Mouse (Mus musculus): ENCODE results near the gene Bcl7b.
"Not testable (repeated sequence)": the region's sequence is repeated elsewhere in the genome, so short reads cannot be mapped to it uniquely, and the experiment has no call there.

Gene Bcl7b

GRCm38 (mm10) chr5:135196367-135196766 is 28.3 kb downstream of the Bcl7b start:
- in situ Hi-C loops (cut with MboI, MseI) = loop anchor here (5.0 kb wide), 1 partner anchor 181 kb away; no protein-coding TSS in a partner anchor

- in situ Hi-C loops (cut with MboI, MseI) = no loop called here
Measured at GRCm38 (mm10) chr5:135202763-135203162, 34.7 kb downstream of the Bcl7b start.

- in situ Hi-C loops (cut with MboI, MseI) = no loop called here
Measured at GRCm38 (mm10) chr5:135208197-135208596, 40.1 kb downstream of the Bcl7b start.

DNA sequence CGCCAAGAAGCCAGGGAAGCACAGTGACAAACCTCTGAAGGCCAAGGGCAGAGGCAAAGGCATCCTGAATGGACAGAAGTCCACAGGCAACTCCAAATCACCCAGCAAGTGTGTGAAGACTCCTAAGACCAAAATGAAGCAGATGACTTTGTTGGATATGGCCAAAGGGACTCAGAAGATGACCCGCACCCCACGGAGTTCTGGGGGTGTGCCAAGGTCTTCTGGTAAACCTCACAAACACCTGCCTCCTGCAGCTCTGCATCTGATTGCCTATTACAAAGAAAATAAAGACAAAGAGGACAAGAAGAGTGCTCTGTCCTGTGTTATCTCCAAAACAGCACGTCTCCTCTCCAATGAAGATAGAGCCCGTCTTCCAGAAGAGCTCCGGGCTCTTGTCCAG is 48.8 kb downstream of the Bcl7b start:
- in situ Hi-C loops (cut with MboI, MseI) = no loop called here

- in situ Hi-C loops (cut with MboI, MseI) = no loop called here
Measured at GRCm38 (mm10) chr5:135220941-135221340, 52.9 kb downstream of the Bcl7b start.

DNA sequence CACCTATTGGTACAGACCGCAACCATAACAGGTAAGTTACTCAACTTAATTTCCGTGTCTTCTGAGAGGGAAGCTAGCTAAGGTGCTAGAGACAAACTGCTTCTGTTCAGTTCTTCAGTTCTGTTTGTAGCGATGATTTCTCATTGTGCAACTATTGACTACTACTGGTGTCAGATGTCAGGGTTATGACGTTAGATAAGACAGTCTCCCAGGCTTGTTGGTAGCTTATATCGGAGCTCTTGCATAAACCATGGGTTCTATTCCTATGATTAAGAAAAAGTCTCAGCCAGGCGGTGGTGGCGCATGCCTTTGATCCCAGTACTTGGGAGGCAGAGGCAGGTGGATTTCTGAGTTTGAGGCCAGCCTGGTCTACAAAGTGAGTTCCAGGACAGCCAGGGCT is 54.0 kb downstream of the Bcl7b start:
- in situ Hi-C loops (cut with MboI, MseI) = no loop called here

DNA sequence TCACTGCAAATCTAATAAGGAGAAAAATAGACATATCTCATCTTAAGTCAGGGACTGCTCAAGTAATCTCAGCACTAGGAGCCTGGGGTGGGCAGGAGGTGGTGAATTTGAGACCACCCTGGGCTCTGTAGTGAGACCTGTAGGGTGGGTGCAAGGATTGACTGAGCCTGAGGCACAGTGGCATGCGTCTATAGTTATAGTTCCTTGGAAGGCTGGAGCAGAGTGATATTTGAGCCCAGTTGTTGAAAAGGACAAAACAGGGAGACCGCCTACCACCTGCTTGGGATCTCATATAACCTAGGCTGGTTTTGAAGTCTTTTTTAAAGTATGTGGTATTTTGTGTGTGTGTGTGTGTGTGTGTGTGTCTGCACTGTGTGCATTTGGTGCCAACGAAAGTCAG is 56.1 kb downstream of the Bcl7b start:
- in situ Hi-C loops (cut with MboI, MseI) = no loop called here

DNA sequence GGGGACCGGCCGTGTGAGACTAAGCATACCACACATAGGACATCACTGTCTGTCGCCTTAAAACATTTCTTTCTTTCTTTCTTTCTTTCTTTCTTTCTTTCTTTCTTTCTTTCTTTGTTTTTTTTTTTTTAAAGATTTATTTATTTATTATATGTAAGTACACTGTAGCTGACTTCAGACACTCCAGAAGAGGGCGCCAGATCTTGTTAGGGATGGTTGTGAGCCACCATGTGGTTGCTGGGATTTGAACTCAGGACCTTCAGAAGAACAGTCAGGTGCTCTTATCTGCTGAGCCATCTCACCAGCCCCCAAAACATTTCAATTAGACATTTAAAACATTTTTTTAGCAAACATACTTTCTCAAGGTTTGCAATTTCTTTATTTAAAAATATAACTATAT is 57.8 kb downstream of the Bcl7b start:
- in situ Hi-C loops (cut with MboI, MseI) = not testable (repeated sequence)

DNA sequence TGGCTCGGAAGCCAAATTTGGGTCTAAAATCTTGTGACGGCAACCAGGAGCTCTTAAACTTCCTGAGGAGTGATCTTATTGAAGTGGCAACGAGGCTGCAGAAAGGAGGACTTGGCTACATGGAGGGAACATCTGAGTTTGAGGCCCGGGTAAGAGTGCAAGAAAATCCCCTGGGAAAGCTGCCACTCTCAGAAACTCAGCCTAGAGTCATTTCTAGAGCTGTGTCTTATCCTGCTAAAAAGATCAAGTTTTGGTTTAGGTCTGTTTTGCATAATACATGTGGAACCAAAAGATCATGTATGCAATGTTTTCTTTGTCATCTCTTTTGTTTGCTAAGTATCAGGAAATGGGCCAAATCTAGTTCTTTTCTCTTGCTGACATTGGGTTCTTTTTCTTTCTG is 62.1 kb downstream of the Bcl7b start:
- in situ Hi-C loops (cut with MboI, MseI) = no loop called here

Measured in T-helper 2 cell (primary cell).